Mouse (Mus musculus): ENCODE measurements around the gene Hif1an. TPM values are rescaled to one million over a fixed set of nuclear protein-coding genes. Genes with fewer than 3 reads are reported as not detected.

Hif1an gene
- total RNA-seq (2021) = 10 to 100 TPM; 34.1 to 34.7 TPM

GRCm38 (mm10) chr19:44562652-44563206 is at the start of gene Hif1an:
Hif1an (plus strand) TSS chr19:44562850.
- intact Hi-C loops (cut with DNase I) = loop anchor here (1.0 kb wide), 1 partner anchor 8 kb away; no protein-coding TSS in a partner anchor
- DNase-seq (ENCODE audit: low spot score in 2 of 2) = peak; percentile 92 to 97

GRCm38 (mm10) chr19:44513054-44513833 is 49.4 kb upstream of the Hif1an start:
- intact Hi-C loops (cut with DNase I) = loop anchor here (5.0 to 10.0 kb wide), 2 partner anchors 719 to 898 kb away; partner anchors contain the start of gene Nkx2-3
- DNase-seq (ENCODE audit: low spot score in 2 of 2) = no peak

GRCm38 (mm10) chr19:44513921-44514482 is 48.6 kb upstream of the Hif1an start:
- no peak for DNase-seq (ENCODE audit: low spot score in 2 of 2)
- intact Hi-C loops (cut with DNase I) = loop anchor here (5.0 to 10.0 kb wide), 2 partner anchors 718 to 899 kb away; partner anchors contain the start of gene Nkx2-3

GRCm38 (mm10) chr19:44514521-44515451 is 47.9 kb upstream of the Hif1an start:
- intact Hi-C loops (cut with DNase I) = loop anchor here (5.0 to 10.0 kb wide), 2 partner anchors 718 to 900 kb away; partner anchors contain the start of gene Nkx2-3
- DNase-seq (ENCODE audit: low spot score in 2 of 2) = no peak

- intact Hi-C loops (cut with DNase I) = loop anchor here (10.0 kb wide), 1 partner anchor 901 kb away; the partner anchor contains the start of gene Nkx2-3
- no peak for DNase-seq (ENCODE audit: low spot score in 2 of 2)
These were observed 46.9 kb upstream of the Hif1an start for GRCm38 (mm10) chr19:44515769-44516168.

- intact Hi-C loops (cut with DNase I) = loop anchor here (10.0 kb wide), 1 partner anchor 903 kb away; the partner anchor contains the start of gene Nkx2-3
These were observed 44.5 kb upstream of the Hif1an start for GRCm38 (mm10) chr19:44517996-44518768.

GRCm38 (mm10) chr19:44519152-44519551 is 43.5 kb upstream of the Hif1an start:
- intact Hi-C loops (cut with DNase I) = loop anchor here (10.0 kb wide), 1 partner anchor 904 kb away; the partner anchor contains the start of gene Nkx2-3
- no peak for DNase-seq (ENCODE audit: low spot score in 2 of 2)

More at GRCm38 (mm10) chr19:44517996-44518768, 44.5 kb upstream of the Hif1an start:
- DNase-seq (ENCODE audit: low spot score in 2 of 2) = no peak

- intact Hi-C loops (cut with DNase I) = no loop called here
These were observed 37.0 kb upstream of the Hif1an start for GRCm38 (mm10) chr19:44525551-44526205.

GRCm38 (mm10) chr19:44530018-44530417 is 32.6 kb upstream of the Hif1an start:
- intact Hi-C loops (cut with DNase I) = loop anchor here (5.0 kb wide), 1 partner anchor 58 kb away; no protein-coding TSS in a partner anchor
- DNase-seq (ENCODE audit: low spot score in 2 of 2) = no peak

More at GRCm38 (mm10) chr19:44525551-44526205, 37.0 kb upstream of the Hif1an start:
- no peak for DNase-seq (ENCODE audit: low spot score in 2 of 2)

- no peak for DNase-seq (ENCODE audit: low spot score in 2 of 2)
- intact Hi-C loops (cut with DNase I) = loop anchor here (5.0 kb wide), 2 partner anchors 98 to 388 kb away; partner anchors contain the start of gene Bloc1s2
These were observed 27.3 kb upstream of the Hif1an start for GRCm38 (mm10) chr19:44535376-44535775.

- intact Hi-C loops (cut with DNase I) = loop anchor here (5.0 kb wide), 2 partner anchors 100 to 390 kb away; partner anchors contain the start of gene Bloc1s2
- DNase-seq (ENCODE audit: low spot score in 2 of 2) = no peak
These were observed 25.2 kb upstream of the Hif1an start for GRCm38 (mm10) chr19:44537416-44537815.

GRCm38 (mm10) chr19:44542694-44543178 is 19.9 kb upstream of the Hif1an start:
- intact Hi-C loops (cut with DNase I) = loop anchor here (5.0 kb wide), 1 partner anchor 170 kb away; no protein-coding TSS in a partner anchor
- no peak for DNase-seq (ENCODE audit: low spot score in 2 of 2)

GRCm38 (mm10) chr19:44544372-44544771 is 18.3 kb upstream of the Hif1an start:
- intact Hi-C loops (cut with DNase I) = loop anchor here (2.0 to 5.0 kb wide), 2 partner anchors 70 to 172 kb away; no protein-coding TSS in a partner anchor
- no peak for DNase-seq (ENCODE audit: low spot score in 2 of 2)

GRCm38 (mm10) chr19:44544775-44545174 is 17.9 kb upstream of the Hif1an start:
- intact Hi-C loops (cut with DNase I) = loop anchor here (2.0 to 5.0 kb wide), 2 partner anchors 70 to 172 kb away; no protein-coding TSS in a partner anchor

GRCm38 (mm10) chr19:44545321-44546041 is 17.2 kb upstream of the Hif1an start, which contains the start of gene Sec31b:
Sec31b (minus strand) TSS chr19:44545864.
- intact Hi-C loops (cut with DNase I) = loop anchor here (2.0 kb wide), 1 partner anchor 71 kb away; no protein-coding TSS in a partner anchor
- no peak for DNase-seq (ENCODE audit: low spot score in 2 of 2)

More at GRCm38 (mm10) chr19:44544775-44545174, 17.9 kb upstream of the Hif1an start:
- DNase-seq (ENCODE audit: low spot score in 2 of 2) = peak; percentile 67 to 68

GRCm38 (mm10) chr19:44552731-44553130 is 9.9 kb upstream of the Hif1an start, which contains the start of gene Gm20538:
Gm20538 (minus strand) TSS chr19:44552831.
- intact Hi-C loops (cut with DNase I) = no loop called here
- no peak for DNase-seq (ENCODE audit: low spot score in 2 of 2)

Measured in left cerebral cortex, postnatal 25 days (tissue).